Mouse (Mus musculus) MEL (cell line): Measurements from ENCODE around the gene Tjp2.

Source experiments
- CTCF ChIP-seq, 3 experiments: IDR thresholded peaks in 2 of 3; conservative IDR thresholded peaks in 1 of 3; 2 replicates each; pipeline ENCODE4 v1.5.1; 2011 to 2012; ENCODE audit warnings: low read length in 3 of 3, low read depth in 2 of 3, mild to moderate bottlenecking in 2 of 3, improper control_type of control experiment in 1 of 3, inconsistent platforms in 1 of 3, mixed read lengths in 1 of 3, moderate library complexity in 1 of 3; ENCODE audit not compliant: control insufficient read depth in 1 of 3, insufficient read depth in 1 of 3, poor library complexity in 1 of 3, severe bottlenecking in 1 of 3
- MYC ChIP-seq: IDR thresholded peaks from 2 replicates; pipeline ENCODE4 v1.6.1; 2011; ENCODE audit warnings: low read depth, mild to moderate bottlenecking, low read length, improper control_type of control experiment, moderate library complexity
- NRF1 ChIP-seq: IDR thresholded peaks from 2 replicates; pipeline ENCODE4 v1.6.1; 2014; ENCODE audit warnings: low read depth, mild to moderate bottlenecking, inconsistent platforms, low read length, improper control_type of control experiment, moderate library complexity; ENCODE audit not compliant: poor library complexity, insufficient read depth, severe bottlenecking
- TCF12 ChIP-seq: IDR thresholded peaks from 2 replicates; pipeline ENCODE4 v1.6.1; 2014; ENCODE audit warnings: low read depth, mild to moderate bottlenecking, inconsistent platforms, low read length, improper control_type of control experiment, moderate library complexity

DNA sequence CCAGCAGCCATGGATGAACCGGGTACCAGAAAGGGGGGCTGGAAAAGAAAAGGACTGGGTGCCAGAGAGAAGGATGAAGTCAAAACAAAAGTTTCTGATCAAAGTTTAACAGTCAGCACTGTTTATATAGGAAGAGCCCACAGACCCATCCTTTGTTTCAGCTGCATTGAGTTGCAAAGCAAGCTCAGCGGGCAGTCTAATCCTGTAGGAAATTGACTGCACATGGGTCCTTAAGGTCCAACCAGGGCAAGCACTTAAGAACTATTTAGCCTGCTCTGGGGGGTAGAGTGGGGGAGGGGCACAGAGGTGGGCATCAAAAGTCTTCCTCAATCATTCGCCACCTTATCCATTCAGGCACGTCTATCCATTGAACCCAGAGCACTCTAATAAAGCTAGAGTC, 151.7 kb downstream of the Tjp2 start:
- TF ChIP-seq CTCF (IDR thresholded peaks at IDR 0.05 in 2 of 3, conservative IDR thresholded peaks at IDR 0.05 in 1 of 3; ENCODE audit: control insufficient read depth in 1 of 3, insufficient read depth in 1 of 3, low read depth in 2 of 3, low read length in 3 of 3, poor library complexity in 1 of 3, severe bottlenecking in 1 of 3) (no peak), NRF1 (no peak), TCF12 (no peak), MYC (no peak)
